Mouse (Mus musculus): ENCODE results near the gene Tanc1. TPM values are rescaled to one million over a fixed set of nuclear protein-coding genes. Genes with fewer than 3 reads are reported as not detected.

Gene Tanc1
- total RNA-seq, 2 experiments from 2014 or later = 0.45 to 0.84 TPM

GRCm38 (mm10) chr2:59742500-59743116 is 130.8 kb downstream of the Tanc1 start:
- ATAC-seq (replicated peaks; ENCODE audit: low FRiP score, poor library complexity, severe bottlenecking) = no peak

- no peak for ATAC-seq (replicated peaks; ENCODE audit: low FRiP score, poor library complexity, severe bottlenecking)
These were observed 133.6 kb downstream of the Tanc1 start for GRCm38 (mm10) chr2:59745428-59745827.

GRCm38 (mm10) chr2:59746070-59746469 is 134.2 kb downstream of the Tanc1 start:
- ATAC-seq (replicated peaks; ENCODE audit: low FRiP score, poor library complexity, severe bottlenecking) = no peak

- ATAC-seq (replicated peaks; ENCODE audit: low FRiP score, poor library complexity, severe bottlenecking) = no peak
These were observed 135.9 kb downstream of the Tanc1 start for GRCm38 (mm10) chr2:59747757-59748156.

- no peak for ATAC-seq (replicated peaks; ENCODE audit: low FRiP score, poor library complexity, severe bottlenecking)
These were observed 137.5 kb downstream of the Tanc1 start for GRCm38 (mm10) chr2:59749371-59749770.

GRCm38 (mm10) chr2:59751172-59751571 is 139.3 kb downstream of the Tanc1 start:
- no peak for ATAC-seq (replicated peaks; ENCODE audit: low FRiP score, poor library complexity, severe bottlenecking)

- ATAC-seq (replicated peaks; ENCODE audit: low FRiP score, poor library complexity, severe bottlenecking) = no peak
These were observed 140.3 kb downstream of the Tanc1 start for GRCm38 (mm10) chr2:59752148-59752547.

- ATAC-seq (replicated peaks; ENCODE audit: low FRiP score, poor library complexity, severe bottlenecking) = no peak
These were observed 140.9 kb downstream of the Tanc1 start for GRCm38 (mm10) chr2:59752766-59753165.

- no peak for ATAC-seq (replicated peaks; ENCODE audit: low FRiP score, poor library complexity, severe bottlenecking)
These were observed 144.4 kb downstream of the Tanc1 start for GRCm38 (mm10) chr2:59756137-59756753.

- no peak for ATAC-seq (replicated peaks; ENCODE audit: low FRiP score, poor library complexity, severe bottlenecking)
These were observed 145.2 kb downstream of the Tanc1 start for GRCm38 (mm10) chr2:59757015-59757414.

GRCm38 (mm10) chr2:59758139-59758918 is 146.5 kb downstream of the Tanc1 start:
- ATAC-seq (replicated peaks; ENCODE audit: low FRiP score, poor library complexity, severe bottlenecking) = no peak

GRCm38 (mm10) chr2:59760731-59761130 is 148.9 kb downstream of the Tanc1 start:
- no peak for ATAC-seq (replicated peaks; ENCODE audit: low FRiP score, poor library complexity, severe bottlenecking)

- no peak for ATAC-seq (replicated peaks; ENCODE audit: low FRiP score, poor library complexity, severe bottlenecking)
These were observed 149.3 kb downstream of the Tanc1 start for GRCm38 (mm10) chr2:59761183-59761582.

- ATAC-seq (replicated peaks; ENCODE audit: low FRiP score, poor library complexity, severe bottlenecking) = no peak
These were observed 150.4 kb downstream of the Tanc1 start for GRCm38 (mm10) chr2:59762277-59762676.

GRCm38 (mm10) chr2:59765671-59766070 is 153.8 kb downstream of the Tanc1 start:
- ATAC-seq (replicated peaks; ENCODE audit: low FRiP score, poor library complexity, severe bottlenecking) = no peak

GRCm38 (mm10) chr2:59767893-59768292 is 156.1 kb downstream of the Tanc1 start:
- ATAC-seq (replicated peaks; ENCODE audit: low FRiP score, poor library complexity, severe bottlenecking) = no peak

- no peak for ATAC-seq (replicated peaks; ENCODE audit: low FRiP score, poor library complexity, severe bottlenecking)
These were observed 157.0 kb downstream of the Tanc1 start for GRCm38 (mm10) chr2:59768661-59769384.

GRCm38 (mm10) chr2:59769385-59769735 is 157.5 kb downstream of the Tanc1 start:
- ATAC-seq (replicated peaks; ENCODE audit: low FRiP score, poor library complexity, severe bottlenecking) = no peak

- no peak for ATAC-seq (replicated peaks; ENCODE audit: low FRiP score, poor library complexity, severe bottlenecking)
These were observed 159.9 kb downstream of the Tanc1 start for GRCm38 (mm10) chr2:59771708-59772107.

- no peak for ATAC-seq (replicated peaks; ENCODE audit: low FRiP score, poor library complexity, severe bottlenecking)
These were observed 160.4 kb downstream of the Tanc1 start for GRCm38 (mm10) chr2:59772261-59772683.
